Mouse (Mus musculus) heart, adult 18-20 months (tissue): ENCODE measurements at regions not wholly inside any gene's neighbourhood (a gene's known extent, or its start where the extent isn't known, plus 50 kb on each side); places are given as distances from the start of the nearest gene placed in this dataset.
A peak's percentile ranks its signal among the peaks of the same experiment; 100 is the strongest.

Experiments
- DNase-seq, 2 experiments: peaks; one replicate each; pipeline ENCODE4 v3.0.0; 2021 to 2022; ENCODE audit warnings: mixed read lengths in 1 of 2

DNA sequence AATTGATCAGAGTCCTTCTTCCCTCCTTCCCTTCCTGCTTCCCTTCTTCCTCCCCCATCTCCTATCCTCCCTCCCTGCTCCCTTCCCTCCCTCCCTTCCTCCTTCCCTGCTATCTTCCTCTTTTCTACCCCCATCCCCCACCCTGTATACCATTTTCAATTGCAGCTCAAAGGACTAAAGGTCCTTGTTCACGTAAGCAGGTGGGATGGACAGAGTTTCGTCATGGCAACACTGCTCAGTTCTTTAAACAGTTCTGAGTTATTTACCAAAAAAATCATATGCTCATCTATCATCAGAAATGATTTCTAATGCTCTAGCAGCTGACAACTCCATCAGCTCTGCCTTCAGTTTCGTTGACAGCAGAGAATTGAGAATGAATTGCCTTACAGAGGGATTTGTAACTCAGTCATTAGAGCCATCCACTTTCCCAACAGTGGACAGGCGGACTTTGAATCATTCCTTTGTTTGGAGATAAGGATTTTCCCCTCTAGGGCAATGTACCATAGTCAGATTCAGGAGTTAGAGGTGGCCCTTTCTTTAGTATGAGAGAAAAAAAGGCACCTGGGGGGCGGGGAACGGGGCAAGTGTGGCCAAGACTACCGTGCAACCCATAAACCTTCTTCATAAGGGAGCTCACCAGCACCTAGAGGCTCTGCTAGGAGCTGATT, 113.7 kb upstream of the Lrig1 start:
- DNase-seq, result no peak

- no peak for DNase-seq
These were observed 111.9 kb upstream of the Lrig1 start for GRCm38 (mm10) chr6:94811846-94812245.

GRCm38 (mm10) chr6:94807216-94807615, 107.3 kb upstream of the Lrig1 start:
- DNase-seq, result peak; percentile 18 to 30

GRCm38 (mm10) chr6:94806481-94807160, 106.7 kb upstream of the Lrig1 start:
- DNase-seq, result peak; percentile 30 to 42

DNA sequence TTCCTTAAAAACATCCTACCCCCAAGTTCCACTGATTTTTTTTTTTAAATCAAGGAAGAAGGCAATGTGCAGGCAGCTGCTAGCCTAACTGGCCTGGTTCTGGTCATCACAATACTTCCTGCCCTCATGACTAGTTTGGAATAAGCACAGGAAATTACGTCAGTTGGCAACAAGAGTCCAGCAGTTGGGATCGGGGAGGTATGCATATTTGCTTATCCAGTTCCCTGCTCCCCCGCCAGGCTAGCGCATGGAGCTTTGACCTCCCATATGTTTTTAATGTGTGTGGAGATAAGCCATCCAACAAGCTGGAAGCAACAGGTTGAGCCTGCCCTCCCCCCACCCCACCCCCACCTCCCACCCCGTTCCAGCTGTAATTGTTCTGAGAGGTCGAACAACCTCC, 105.7 kb upstream of the Lrig1 start:
- DNase-seq, result peak; percentile 78 to 82

DNA sequence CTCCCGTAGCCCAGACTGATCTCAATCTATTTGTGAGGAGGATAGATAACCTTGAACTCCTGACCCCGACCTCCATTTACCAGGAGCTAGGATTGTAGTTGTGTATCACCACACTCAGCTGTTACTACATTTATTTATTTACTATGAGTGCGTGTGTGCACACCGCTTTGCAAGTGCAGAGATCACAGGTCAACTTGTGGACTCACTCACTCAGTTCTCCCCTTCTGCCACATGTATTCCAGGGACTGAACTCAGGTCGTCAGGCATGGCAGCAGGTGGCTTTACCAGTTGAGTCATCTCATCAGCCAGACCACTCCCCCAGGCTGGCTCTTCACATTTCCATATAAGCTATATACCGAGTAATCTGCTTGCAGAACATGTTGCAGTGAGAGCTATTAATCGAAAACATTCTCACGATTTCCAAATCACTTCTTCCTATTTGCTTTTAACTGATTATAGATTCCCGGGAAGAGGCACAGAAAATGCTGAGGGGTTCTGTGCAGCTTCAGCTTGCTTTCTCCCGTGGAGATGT, 104.4 kb upstream of the Lrig1 start:
- DNase-seq, result no peak

DNA sequence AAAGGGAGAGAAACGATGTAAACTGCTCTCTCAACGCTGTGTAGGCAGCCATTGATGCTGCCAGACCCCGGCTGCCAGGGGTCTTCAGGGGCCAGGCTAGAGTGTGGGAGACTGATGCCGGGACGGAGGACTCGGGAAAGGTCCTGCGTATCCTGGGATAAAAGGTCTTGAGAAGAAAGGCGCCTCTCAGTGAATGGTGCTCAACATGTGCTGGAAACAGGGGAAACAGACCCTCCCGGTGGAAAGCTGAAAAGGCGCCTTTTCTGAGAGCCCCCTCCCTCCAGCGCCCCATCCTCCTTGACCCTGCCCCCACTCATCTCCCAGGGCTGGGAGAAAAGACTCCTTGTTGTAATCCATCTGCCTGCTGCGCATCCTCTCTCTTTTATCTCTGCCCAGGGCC, 101.1 kb upstream of the Lrig1 start:
- no peak for DNase-seq

- no peak for DNase-seq
These were observed 98.7 kb upstream of the Lrig1 start for GRCm38 (mm10) chr6:94798545-94799211.

DNA sequence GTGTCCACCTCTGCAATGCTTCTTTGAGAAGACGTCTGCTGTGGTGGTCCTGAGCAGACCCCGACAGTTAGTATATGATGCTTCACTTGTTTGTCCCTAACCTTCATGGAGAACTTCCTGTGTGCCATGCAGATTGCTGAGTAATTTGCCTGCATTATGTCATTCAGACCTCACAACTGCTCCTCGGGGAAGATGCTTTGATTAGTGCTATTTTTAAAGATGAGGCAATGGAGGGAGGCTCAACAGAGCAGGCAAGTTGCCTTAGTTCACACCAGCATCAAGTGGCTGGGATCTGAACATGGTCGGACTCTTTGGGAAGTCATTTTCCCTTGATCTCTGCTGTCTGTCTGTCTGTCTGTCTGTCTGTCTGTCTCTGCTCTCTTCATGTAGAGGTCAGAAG, 95.5 kb upstream of the Lrig1 start:
- DNase-seq, result peak in 1 of 2 experiments; percentile 30

- no peak for DNase-seq
These were observed 93.6 kb upstream of the Lrig1 start for GRCm38 (mm10) chr6:94793555-94793954.

- DNase-seq, result no peak
These were observed 92.4 kb upstream of the Lrig1 start for GRCm38 (mm10) chr6:94792312-94792711.

DNA sequence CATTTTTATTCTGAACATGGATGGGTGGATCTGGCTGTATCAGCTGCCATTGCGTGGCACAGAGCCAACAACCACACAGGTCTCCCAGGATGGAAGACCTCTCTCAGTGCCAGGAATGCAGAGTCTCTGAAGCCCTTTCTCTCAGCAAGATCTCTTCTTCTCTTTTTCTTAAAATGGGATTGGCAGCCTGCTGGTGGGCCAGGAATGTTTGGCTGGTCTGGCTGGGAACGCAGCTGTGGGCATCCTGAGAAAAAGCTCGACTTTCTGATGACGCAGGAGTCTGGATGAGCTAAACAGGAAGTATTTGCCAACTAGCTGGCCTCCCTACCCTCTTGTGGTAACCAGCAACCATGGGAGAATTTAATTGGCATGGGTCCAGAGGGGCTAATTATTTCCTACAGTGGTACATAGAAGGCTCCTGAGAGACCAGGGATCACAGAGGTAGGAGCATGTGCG, 89.4 kb upstream of the Lrig1 start:
- DNase-seq, result no peak

- no peak for DNase-seq
These were observed 83.5 kb upstream of the Lrig1 start for GRCm38 (mm10) chr6:94783471-94783870.

DNA sequence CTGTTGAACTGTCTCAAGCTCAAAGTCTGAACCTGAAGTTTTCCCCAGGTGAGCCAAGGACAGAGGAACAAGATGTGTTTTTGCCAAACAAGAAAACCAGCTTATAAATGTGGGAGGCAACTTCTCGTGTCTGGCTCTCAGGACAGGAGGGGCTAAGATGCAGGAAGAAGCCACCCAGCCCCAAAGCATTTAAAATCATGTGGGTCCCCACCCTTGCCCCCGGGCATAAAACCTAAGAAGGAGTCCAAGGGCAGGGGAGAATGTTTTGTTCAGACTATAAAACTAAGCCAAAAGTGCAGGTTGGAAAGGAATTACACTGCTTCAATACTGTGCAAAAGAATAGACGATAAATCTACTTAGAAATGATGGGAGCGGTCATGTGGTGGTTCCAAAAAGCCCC, 80.7 kb upstream of the Lrig1 start:
- no peak for DNase-seq

GRCm38 (mm10) chr6:94779854-94780253, 79.9 kb upstream of the Lrig1 start:
- peak; percentile 74 to 77 for DNase-seq

- no peak for DNase-seq
These were observed 79.3 kb upstream of the Lrig1 start for GRCm38 (mm10) chr6:94779213-94779612.

DNA sequence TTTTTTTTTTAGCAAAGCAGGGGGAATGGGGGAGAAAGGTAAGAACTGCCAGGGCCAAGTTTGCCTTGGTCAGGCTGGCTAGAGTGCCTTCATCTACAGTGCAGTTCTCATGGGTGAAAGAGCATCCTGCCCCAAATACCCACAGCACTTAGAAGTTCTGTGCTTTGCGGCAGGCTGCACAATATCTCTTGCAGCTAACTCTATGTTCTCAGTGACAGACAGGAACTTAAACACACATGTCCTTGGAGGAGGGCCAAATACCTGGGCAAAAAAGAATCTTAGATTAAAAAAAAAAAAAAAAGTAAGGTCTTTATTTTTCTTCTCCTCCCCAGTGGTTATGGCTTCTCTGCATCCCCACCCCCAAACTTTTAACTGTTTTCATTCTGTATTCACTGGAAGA, 78.8 kb upstream of the Lrig1 start:
- DNase-seq, result no peak

- peak; percentile 17 to 34 for DNase-seq
These were observed 76.6 kb upstream of the Lrig1 start for GRCm38 (mm10) chr6:94776585-94776984.

DNA sequence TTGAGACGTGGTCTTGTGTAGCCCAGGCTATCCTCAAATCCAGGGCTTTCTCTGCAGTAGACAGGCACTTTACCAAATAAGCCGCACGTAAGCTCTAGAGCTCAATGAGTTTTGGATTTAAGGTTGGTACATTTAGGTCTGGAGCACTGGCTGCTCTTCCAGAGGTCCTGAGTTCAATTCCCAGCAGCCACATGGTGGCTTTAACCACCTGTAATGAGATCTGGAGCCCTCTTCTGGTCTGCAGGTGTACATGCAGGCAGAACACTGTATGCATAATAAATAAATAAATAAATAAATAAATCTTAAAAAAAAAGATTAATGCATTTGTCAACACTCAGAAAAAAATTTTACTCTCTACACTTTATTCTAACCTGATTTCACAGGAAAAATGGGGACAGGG, 74.9 kb upstream of the Lrig1 start:
- no peak for DNase-seq

GRCm38 (mm10) chr6:94773604-94774486, 73.9 kb upstream of the Lrig1 start:
- peak in 1 of 2 experiments; percentile 16 for DNase-seq

- DNase-seq, result no peak
These were observed 73.1 kb upstream of the Lrig1 start for GRCm38 (mm10) chr6:94772868-94773603.
